Mouse (Mus musculus): ENCODE results near the gene 4930595M18Rik.

4930595M18Rik gene

DNA sequence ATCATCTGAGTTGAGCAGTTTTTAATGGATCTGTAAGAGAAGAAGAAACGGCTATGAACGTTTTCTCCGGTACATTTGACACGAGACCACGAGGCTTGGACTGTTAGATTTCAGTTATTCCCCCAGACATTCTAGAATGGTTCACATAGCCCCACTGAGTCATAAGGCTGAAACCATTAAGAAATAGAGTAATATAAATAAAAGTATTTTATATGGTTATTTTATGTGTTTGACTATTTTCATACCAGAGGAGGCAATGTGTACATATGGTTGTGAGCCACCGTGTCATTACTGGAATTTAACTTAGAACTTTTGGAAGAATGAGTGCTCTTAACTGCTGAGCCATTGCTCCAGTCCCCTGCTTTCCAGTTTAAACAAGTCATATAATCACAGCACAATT is at the start of gene 4930595M18Rik:
TSS of gene 4930595M18Rik (minus strand) at position 101 of the 400 bp plus-strand sequence.
- no peak for DNase-seq (ENCODE audit: low spot score in 2 of 2)

DNA sequence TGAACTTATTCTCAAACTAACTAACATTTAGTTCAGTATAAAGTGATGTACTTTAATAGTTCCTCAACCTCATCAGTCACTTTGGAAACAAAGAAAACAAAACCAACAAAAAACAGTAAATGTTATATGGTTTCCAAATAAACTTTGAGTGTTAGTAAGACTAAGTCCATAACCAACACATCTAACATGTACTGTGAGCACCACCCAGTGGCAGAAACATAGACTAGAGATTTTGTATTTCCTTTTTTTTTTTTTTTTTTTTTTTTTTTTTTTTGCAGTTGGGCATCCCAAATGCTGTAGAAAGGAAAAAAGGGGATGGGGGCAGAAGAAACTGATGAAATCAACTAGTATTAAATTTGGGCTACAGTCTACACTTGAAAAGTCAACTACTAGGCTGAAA is 14.6 kb upstream of the 4930595M18Rik start:
- DNase-seq (ENCODE audit: low spot score in 2 of 2), result no peak
